Mouse (Mus musculus) T-helper 17 cell (primary cell): ENCODE data around the gene Srprb.
"Not testable (repeated sequence)": the region's sequence is repeated elsewhere in the genome, so short reads cannot be mapped to it uniquely, and the experiment has no call there.

ENCODE experiments used
- in situ Hi-C, 2 experiments: fragments of 300-600 bp; cut with MboI, MseI; formaldehyde crosslinking; loops; 1 replicate in 1 of 2; 2 replicates in 1 of 2; pipeline ENCODE4 v1.15.1; 2025; ENCODE audit warnings: high pct_unique_total_duplicates in 2 of 2

Srprb gene

DNA sequence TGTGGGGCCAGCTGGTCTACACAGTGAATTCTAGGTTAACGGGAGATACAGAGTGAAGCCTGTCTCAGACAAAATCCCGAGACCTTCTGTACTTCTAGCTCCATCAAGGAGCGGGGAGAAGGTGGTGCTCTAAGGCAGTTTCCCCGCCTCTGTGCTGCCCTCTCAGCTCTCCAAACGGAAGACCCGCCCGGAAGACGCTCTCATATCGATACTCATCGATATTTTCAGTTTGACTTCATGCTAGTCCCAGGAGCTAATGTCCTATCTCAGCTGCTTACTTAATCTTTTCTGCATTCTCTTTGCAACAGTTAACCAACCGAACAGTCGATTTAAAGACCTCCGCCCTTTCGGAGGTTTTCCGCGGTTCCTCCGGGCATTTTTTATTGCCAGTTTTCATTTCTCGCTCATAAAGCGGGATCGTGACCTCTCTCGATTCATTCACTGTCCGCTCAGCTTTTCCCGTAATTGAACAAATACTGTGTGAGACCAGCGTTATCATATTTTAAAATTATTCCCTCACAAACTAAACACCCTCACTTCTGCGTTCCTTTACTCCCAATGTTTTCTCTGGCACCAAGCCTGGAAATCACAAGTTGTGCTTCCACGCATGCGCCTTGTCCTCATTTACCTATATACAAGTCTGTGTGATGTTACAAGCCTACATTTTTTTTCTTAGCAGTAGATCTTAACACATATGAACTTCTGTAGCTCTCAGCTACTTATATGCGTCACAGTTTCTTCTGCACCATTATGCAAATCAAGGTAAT lies 10.9 kb upstream of the Srprb start:
- in situ Hi-C loops = no loop called here

DNA sequence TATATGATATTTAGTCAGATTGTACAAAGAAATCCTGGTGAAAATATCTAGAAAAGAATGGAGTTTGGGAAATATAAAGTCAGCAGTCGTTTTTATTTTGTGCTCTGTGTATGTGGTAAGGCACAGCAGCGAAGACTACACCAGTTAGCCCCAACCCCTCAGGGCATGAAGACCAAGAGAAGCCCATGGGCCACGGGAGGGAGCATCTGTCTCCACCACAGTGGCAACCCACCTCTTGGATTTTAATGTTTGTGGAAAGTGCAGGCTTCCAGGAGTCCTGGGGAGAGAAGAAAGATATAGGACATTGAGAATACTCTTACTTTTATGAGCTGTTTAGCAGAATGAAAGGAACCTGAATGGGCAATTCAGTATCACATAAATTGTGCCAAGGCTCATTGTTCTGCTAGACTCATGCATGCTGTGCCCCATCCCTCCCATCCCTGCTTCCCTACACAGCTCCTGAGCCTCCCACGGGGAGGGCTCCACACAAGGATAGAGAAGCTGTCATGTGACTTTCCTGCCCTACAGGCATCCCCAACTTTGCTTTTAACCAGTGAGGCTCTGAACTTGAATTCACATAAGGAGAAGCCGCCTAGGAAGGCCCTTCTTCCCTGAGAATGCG lies 7.0 kb upstream of the Srprb start:
- in situ Hi-C loops = loop anchor here (5.0 to 10.0 kb wide), 2 partner anchors 153 to 786 kb away; no protein-coding TSS in a partner anchor

DNA sequence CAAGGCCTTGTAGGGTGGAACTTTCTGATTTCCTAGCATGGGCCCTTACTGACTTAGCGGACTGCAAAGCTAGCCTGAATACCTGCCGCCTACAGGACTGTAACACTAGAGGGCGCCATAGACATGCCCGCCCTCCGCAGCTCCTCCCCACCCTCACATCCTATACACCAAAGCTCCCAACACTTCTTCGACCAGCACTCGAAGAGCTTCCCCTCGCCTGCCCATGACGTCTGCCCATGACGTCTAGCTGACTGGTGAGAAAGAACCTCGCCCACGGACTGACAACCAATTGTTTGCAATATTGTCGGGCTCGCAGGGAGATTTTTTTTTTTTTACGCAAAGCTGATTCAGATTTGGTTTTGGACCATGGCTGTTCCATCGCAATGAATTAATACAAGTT lies 5.9 kb upstream of the Srprb start:
- in situ Hi-C loops = loop anchor here (5.0 to 10.0 kb wide), 2 partner anchors 154 to 787 kb away; no protein-coding TSS in a partner anchor

DNA sequence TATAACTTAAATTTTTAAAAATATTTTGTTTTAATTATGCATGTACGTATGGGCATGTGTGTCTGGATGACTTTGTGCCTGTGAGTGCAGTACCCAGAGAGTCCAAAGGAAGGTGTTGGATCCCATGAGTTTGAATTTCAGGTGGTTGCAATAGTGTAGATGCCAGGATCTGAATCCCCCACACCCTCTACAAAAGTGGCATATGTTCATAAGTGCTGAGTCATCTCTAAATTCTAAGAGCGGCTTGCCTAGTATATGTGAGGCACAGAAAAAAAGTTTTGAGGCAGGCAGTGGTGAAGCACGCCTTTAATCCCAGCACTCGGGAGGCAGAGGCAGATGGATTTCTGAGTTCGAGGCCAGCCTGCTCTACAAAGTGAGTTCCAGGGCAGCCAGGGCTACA lies 3.8 kb upstream of the Srprb start:
- in situ Hi-C loops = loop anchor here (5.0 to 10.0 kb wide), 2 partner anchors 157 to 789 kb away; no protein-coding TSS in a partner anchor

DNA sequence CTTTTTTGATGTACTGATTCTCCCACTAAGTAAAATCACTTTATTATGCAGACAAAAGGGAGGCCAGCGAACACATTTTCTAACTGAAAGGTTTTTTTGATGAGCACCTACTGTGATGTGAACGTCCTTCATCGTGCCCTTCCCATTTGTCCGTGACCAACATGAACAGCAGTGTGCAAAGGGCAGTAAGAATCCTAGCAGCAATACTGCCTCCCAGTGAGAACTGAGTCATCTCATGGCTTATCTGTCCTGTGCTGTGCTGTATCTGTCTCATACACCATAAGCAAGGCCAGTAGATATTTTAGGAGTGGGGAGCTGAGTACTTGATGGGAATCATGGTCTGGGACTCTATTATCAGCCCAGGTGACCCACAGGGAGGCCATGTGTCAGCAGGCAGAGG lies 13.5 kb downstream of the Srprb start:
- in situ Hi-C loops = no loop called here

DNA sequence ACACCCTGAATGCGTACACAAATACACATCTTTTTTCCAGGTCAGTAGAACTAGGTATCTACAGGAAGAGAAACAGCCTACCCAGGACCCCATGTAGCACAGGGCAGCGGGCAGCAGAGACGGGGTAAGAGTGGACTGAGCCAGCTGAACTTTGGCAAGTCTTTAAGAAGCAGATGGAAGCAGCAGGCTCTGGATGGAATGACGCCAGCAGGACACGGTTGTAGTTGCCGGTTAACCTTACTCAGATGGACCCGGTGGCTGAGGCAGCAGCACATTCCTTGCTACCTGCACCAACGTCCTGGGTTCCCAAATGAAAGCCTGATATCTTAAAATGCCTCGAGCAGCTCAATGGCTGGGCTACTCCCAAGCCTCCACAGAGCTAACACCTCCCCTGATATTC lies 15.2 kb downstream of the Srprb start:
- in situ Hi-C loops = no loop called here

DNA sequence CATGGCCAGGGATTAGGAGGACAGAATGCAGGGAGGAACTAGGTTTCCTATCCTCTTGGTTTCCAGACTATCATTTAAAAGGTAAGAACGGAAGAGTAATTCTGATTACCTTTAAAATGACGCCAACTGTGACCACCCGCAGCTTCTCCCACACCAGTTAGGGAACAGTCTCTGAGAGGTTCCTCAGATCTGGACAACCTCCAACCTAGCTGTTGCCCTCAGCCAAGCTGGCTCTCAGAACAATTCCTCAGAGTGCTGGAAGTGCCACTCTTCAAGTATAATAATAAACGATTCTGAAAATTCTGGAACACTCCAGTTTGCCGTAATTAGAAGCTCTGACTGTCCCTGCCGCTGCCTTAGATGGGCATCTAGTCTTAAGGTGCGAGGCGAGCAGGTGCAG lies 16.0 kb downstream of the Srprb start:
- in situ Hi-C loops = no loop called here

DNA sequence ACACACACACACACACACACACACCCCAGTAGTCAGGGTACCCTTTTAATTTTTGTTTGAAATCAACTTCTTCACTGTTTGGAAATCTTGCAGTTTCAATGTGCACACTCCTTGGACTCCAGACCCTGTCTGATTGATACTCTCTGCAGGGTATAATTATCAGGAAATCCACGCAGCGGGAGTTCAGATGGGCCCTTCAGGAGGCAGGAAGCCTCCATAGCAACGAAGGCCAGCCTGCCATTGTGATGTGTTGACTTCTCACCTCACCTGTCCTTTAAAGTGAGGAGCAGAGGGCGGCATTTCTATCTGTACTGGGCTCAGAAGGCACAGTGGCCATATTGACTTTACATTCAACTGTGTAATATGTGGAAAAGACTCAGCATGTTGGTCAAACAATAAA lies 17.1 kb downstream of the Srprb start:
- in situ Hi-C loops = loop anchor here in 1 of 2 experiments (5.0 kb wide), 1 partner anchor 93 kb away; no protein-coding TSS in a partner anchor

DNA sequence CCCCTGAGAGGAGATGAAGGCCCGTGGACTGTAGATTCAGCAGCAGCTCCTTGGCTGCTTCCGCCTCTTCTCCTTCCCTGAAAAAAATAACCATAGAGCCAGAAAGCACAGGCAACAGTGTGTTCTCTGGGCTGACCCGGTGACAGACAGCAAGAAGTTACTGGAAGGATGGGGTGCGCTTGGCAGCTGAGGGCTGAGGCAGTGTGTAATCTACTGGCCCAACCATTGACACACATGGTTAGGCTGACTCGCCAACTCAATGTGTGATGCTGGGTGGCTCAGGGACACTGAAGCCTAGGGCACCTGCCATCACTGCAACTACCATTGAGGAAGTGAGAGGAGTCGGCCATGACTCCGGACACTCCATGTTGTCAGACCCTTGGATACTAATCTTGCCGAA lies 20.1 kb downstream of the Srprb start:
- in situ Hi-C loops = loop anchor here in 1 of 2 experiments (5.0 kb wide), 1 partner anchor 90 kb away; no protein-coding TSS in a partner anchor

DNA sequence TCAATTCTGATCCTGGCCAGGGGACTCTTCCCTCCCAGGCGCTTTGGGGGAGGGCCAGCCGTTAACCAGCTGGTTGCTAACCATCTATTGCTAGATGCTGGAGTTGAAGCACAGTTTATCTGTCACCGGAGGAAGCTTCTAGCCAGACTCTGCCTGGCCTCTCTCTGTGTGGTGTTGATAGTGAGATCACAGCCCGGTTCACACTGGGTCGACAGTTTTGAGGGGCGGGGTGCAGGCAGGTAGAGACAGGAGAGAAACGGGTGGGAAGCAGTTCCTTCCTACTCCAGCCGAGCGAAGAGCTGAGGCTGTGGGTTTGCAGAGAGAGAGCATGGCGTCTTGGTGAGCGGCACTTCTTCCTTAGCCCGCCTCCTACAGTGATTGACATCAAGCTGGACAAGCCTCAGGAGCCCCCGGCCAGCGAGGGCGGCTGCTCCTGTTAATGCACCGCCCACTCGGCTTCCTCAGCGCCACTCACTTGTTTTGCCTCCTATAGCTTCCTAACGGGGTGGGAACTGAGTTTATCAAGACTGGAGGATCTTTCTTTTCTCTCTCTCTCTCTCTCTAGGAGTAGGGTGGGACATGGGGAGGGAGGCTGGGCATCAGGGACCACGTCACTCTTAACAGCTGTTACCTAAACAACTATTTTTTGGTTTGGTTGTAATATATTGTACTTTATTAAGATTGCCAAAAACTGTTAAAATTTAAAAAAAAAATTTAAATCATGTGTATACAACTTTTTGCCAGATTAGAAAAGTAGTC lies 21.0 kb downstream of the Srprb start:
- in situ Hi-C loops = loop anchor here in 1 of 2 experiments (5.0 kb wide), 1 partner anchor 89 kb away; no protein-coding TSS in a partner anchor

DNA sequence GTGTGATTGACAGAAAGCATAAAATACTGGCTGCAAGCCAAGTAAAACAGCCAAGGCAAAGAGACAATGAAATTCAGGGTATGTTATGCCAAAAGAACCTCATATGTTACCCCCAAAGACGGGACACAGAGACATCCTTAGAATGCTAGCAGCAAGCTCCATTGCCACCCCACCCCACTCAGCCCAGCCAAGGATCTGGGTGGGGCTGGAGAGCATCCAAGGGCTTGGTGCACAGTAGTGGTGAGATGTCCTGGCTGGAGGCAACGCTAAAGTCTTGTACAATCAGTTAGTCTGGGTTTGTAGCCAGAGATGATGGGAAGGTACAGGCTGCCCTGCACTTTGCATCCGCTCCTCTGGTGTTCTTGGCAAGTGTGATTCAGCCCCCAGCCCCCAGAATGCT lies 21.6 kb downstream of the Srprb start:
- in situ Hi-C loops = loop anchor here in 1 of 2 experiments (5.0 kb wide), 1 partner anchor 88 kb away; no protein-coding TSS in a partner anchor

DNA sequence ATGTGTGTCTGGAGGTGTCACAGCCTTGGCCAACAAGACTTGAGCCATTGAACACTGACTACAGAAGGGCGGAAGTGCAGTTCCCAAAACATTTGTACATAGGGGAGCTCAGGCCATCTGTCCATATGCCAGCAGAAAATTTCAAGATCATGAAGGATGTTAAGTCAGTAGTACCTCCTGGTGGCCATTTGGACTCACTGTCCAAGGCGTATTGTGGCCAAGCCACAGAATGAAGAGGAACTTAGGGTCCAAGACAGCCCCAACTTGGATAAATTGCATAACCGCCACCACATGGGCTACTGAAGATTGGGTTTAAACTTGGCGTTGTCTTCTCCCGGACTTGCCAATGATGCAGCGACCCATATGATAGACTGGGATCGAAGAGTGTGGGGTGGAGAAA lies 26.2 kb downstream of the Srprb start:
- in situ Hi-C loops = no loop called here

DNA sequence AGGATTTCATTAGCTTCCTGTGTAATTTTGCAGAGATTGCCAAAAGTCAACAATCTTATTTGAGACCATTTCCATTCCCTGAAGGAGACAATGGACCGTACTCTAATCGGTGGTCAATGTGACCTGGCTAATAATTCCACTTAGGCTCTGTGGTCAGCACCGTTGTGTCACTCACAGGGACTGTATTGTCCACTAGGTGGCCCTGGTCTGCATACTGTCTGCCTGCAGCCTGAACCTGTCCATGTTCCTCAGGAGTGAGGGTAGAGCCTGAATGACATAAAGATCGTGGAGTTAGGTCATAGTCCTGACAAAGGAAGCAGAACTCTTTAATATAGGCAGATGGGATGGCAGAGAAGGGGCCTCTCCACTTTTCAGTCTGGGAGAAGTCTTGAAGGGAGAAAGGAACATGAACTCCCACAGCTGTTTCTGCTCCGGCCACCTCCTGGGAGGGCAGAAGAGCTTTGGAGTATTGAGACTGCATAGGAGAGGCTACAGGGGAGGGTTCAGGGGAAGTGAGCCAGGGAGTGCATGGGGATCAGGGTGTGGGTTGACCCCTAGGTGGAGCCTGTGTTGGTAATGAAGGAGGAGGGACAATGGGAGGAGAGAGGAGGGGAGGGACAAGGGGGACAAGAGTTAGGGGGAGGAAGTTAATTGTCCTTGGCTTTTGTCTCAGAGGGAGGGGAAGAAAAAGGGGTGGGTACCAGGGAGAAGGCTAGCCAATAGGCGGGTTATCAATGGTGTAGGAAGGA lies 27.0 kb downstream of the Srprb start:
- in situ Hi-C loops = no loop called here

DNA sequence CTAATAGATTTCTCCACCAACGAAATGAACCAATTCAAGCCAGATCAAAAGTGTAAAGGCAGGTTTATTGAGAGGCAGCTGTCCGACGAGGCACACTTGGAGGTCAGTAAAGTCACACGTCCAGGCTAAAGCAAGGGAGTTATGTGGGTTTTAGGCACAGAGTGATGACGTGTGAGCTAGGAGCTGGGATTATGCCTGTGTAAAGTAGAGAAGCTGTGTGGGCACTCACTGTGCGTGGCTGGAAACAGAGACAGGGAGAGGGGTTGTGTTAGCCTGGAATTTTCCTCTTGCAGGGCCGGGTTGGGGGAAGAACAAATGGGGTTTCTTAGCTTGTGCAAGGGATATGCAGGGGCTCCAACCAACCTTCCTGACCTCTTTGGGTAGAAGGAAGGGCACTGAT lies 33.2 kb downstream of the Srprb start:
- in situ Hi-C loops = no loop called here

DNA sequence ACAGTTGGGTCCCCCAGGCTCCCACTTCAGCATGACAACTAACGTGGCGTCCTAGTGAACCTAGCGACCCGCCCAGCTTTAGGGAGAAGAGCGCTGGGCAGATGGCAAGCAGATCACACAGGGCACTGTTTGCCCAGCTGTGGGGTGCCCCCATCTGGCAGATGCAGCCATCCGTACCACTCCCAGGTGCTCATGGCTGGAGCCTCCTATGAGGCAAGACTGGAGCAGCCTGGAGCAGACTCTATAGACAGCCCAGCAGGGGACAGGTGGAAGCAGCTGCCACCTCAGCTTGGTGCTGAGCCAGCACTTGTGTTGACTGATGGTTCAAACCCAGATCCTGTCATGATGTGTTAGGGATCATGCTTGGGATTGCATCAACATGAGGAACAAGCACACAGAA lies 33.9 kb downstream of the Srprb start:
- in situ Hi-C loops = no loop called here

DNA sequence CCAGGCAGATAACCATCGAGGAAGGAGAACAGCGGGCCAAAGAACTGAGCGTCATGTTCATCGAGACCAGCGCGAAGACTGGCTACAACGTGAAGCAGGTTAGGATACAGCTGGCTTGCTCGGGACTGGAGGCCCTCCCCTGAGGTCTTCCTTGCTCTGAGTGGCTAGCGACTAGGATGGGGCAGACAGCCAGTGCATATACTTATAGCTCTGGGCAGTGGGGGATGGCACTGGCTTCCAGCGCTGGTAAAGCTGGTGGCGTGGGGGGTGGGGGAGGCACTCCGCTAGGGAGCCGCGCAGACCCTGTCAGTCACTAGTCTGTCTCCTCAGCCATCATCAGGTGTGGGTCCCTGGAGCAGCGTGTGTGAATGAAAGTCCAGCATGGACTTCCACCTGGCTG lies 38.1 kb downstream of the Srprb start:
- in situ Hi-C loops = no loop called here

DNA sequence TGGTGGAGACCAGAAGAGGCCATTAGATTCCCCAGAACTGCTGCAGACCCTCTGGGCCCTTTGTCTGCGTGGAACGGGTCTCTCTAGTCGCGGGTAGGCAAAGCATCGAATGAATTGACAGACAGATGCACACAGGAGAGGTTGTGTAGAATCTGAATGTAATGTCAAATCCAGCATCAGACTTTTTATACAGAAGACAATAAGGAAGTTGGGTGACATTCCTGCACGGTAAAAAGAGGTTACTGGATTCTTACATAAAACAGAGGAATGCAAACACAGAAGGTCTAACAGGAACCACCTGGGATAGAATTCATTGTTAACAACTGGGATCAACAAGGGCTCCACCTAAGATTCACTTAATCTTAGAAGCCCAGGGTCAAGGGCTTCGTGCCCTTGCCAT lies 46.8 kb downstream of the Srprb start:
- in situ Hi-C loops = not testable (repeated sequence)

DNA sequence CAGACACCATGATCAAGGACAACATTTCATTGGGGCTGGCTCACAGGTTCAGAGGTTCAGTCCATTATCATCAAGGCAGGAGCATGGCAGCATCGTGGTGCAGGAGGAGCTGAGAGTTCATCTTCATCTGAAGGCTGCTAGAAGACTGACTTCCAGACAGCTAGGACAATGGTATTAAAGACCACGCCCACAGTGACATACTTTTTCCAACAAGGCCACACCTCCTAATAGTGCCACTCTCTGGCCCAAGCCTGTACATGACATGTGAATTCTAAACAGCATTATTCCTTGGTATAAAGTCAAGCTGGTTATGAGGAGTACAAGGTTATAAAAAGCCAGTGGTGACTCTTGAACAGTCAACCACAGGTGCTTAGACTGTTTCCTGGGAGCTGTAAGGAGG lies 47.4 kb downstream of the Srprb start:
- in situ Hi-C loops = no loop called here

DNA sequence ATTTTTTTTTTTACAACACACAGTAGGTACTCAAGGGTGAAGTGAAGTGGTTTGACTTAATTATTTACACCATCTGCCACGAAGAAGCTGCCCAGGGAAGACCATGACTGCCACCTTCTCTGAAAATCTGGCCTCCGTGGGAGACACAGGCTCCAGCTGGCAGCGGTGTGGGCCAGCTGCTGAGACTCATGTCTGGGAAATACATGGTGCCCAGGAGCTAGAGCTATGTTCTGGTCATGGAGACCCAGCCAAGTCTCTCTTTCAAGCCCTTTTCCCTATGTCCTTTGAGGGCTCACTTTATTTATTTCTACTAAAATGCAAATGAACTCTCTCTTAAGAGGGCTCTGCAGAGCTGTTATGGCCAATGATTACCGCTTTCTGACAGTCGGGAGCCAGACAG lies 48.7 kb downstream of the Srprb start:
- in situ Hi-C loops = no loop called here

DNA sequence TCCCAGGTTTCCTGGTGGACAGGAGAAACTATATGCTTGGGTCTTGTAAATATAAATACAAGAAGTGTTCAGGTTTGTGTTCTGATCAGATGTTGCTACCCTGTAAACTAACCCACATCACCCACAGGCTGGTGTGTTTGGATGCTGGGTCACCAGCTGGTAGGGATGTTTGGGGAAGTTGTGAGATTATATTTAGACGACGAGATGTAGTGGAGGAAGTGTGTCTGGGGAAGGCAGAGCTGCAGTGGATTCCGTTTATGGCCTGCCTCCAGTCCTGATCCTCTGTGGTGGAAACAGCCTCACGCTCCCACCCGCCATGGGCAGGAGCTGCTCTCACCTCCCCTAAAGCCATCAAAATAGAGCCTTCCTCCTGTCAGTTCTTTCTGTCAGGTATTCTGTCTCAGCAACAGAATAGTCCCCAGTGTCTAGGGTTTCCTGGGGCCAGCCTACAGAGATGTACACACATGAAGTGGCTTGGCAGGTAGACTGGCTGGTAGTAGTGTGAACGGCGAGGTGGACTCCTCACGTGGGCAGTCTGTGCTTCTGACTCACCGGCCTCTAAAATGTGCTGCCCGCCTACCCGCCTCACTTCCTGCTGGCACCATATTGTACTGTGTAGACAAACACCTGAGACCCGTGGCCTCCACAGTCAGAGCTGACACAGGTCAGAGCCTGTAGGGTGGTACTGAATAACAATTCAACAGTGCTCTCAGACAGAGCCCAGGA lies 52.7 kb downstream of the Srprb start:
- in situ Hi-C loops = no loop called here

DNA sequence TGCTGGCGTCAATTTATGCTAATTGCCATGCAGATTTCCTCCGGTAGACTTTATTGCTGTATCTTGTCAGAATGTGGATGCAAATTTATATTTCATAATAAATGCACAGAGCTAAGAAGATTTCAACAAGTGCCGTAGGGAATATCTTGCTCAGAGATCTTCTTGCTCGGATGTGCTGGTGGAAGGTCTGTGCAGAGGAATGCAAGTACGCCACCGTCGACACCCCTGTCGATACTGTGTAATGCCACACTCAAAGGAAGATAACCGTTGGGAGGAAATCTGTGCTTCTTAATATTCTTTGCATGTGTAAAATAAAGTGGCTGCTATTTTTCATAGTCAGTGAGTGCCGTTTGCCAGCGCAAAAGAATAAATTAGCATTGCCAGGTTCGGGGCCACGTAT lies 54.8 kb downstream of the Srprb start:
- in situ Hi-C loops = no loop called here
